Mouse (Mus musculus) T-helper 17 cell (primary cell): ENCODE results near the gene Lypd9.
"Not testable (repeated sequence)": the region's sequence is repeated elsewhere in the genome, so short reads cannot be mapped to it uniquely, and the experiment has no call there.

ENCODE experiments used
- in situ Hi-C, 2 experiments: fragments of 300-600 bp; cut with MboI, MseI; formaldehyde crosslinking; loops; 1 replicate in 1 of 2; 2 replicates in 1 of 2; pipeline ENCODE4 v1.15.1; 2025; ENCODE audit warnings: high pct_unique_total_duplicates in 2 of 2

Gene Lypd9

GRCm38 (mm10) chr11:58452759-58453158 is at the start of gene Lypd9:
TSS of gene Lypd9 (minus strand) at chr11:58452923.
- in situ Hi-C loops = no loop called here

GRCm38 (mm10) chr11:58502472-58502871 is 49.7 kb upstream of the Lypd9 start, which contains the start of gene Olfr331:
TSS of gene Olfr331 (minus strand) at chr11:58502572.
- in situ Hi-C loops = not testable (repeated sequence)

- in situ Hi-C loops = no loop called here
Measured at GRCm38 (mm10) chr11:58499290-58499689, 46.6 kb upstream of the Lypd9 start.

DNA sequence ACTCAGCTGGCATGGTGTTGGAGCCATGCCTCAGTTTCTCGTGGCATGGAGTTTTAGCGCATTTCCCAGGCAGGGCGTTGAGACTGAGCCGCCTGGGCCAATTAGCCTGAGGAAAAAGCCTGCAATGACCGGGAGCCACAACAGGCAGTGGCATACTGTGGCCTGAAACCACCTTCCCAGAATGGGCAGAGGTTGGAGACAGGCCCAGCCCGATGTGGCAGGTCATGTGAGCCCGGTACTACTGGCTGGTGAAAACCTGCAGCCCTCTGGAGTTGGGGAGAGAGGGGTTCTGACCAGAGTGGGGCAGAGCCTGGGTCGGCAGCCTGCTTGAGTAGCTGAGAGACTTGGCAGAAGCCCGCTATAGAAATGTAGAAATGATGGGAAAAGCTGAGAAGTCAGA is 46.0 kb upstream of the Lypd9 start:
- in situ Hi-C loops = no loop called here

- in situ Hi-C loops = no loop called here
Measured at GRCm38 (mm10) chr11:58492455-58492854, 39.7 kb upstream of the Lypd9 start, which contains the start of gene Olfr332. TSS of gene Olfr332 (minus strand) at chr11:58492555.

DNA sequence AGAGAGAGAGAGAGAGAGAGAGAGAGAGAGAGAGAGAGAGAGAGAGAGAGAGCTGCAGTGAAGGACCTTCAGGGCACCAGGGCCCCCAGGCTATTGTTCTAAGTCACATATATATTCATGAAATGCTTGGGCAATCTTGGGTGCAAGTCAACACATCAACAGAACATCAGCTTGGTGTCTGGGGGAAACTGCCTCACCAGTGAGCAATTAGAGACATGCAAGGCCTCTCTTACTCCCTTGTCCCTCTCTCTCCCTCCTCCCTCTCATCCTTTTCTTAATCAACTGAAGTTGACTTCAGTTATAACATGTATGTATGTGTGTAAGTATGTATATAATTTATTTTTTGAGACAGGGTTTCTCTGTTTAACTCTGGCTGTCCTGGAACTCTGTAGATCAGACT is 9.4 kb upstream of the Lypd9 start, which contains the start of gene Olfr30:
Gene Olfr30, minus strand, starts transcription at position 101 of the 400 bp plus-strand sequence.
- in situ Hi-C loops = loop anchor here in 1 of 2 experiments (5.0 kb wide), 1 partner anchor 105 kb away; no protein-coding TSS in a partner anchor

GRCm38 (mm10) chr11:58453592-58453991 is 869 bp upstream of the Lypd9 start:
- in situ Hi-C loops = no loop called here

DNA sequence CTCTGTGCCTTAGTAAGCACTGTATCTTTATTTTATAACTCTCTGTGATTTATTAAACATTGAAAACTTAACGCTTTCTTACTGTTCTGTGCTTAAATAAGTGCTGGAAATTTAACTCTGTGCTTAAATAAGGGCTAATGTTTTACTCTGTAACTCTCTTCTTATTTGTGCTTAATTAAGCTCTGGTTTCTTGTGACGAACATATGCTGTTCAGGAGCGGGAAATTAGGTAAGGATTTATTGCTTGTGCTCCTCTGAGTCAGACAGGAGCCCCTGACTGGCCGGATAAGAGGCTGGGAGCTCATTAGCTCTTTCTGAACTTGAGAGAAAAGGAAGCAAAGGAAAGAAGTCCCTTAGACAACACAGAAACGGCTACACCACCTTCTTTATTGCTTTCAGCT is 14.9 kb downstream of the Lypd9 start:
- in situ Hi-C loops = no loop called here

GRCm38 (mm10) chr11:58432259-58432658 is 20.5 kb downstream of the Lypd9 start, which contains the start of gene Gm12253:
TSS of gene Gm12253 (plus strand) at chr11:58432559.
- in situ Hi-C loops = no loop called here

- in situ Hi-C loops = no loop called here
Measured at GRCm38 (mm10) chr11:58420815-58421214, 31.9 kb downstream of the Lypd9 start, which contains the start of gene 1810065E05Rik. TSS of gene 1810065E05Rik (plus strand) at chr11:58421111.

DNA sequence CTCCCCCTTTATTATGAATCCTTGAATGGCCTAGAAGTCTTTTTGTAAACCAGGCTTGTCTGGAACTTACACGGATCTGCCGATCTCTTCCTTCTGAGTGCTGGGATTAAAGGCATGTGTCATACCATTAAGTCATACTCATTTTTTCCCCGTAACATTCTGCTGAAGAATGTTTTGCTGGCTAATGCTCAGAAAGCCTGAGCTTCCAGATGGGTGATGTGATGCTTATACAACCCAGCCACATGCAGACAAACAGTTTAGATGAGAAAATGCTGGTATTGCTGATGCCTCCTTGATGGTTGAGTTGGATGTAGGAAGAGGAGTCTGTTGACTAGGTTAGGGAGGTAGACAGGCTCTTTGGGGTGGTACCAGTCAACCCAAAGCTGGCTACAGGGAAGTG is 34.4 kb downstream of the Lypd9 start:
- in situ Hi-C loops = no loop called here

- in situ Hi-C loops = no loop called here
Measured at GRCm38 (mm10) chr11:58408066-58408465, 44.7 kb downstream of the Lypd9 start.

- in situ Hi-C loops = no loop called here
Measured at GRCm38 (mm10) chr11:58400655-58401054, 52.1 kb downstream of the Lypd9 start.

GRCm38 (mm10) chr11:58399985-58400645 is 52.6 kb downstream of the Lypd9 start:
- in situ Hi-C loops = loop anchor here in 1 of 2 experiments (5.0 kb wide), 1 partner anchor 187 kb away; no protein-coding TSS in a partner anchor
